Mouse (Mus musculus) intestine, postnatal 0 days (tissue): ENCODE results near the gene Sdhb. TPM values are rescaled to one million over a fixed set of nuclear protein-coding genes. Genes with fewer than 3 reads are reported as not detected.

ENCODE experiments used
- ATAC-seq: fragments of 200-750 bp; cut with Nextera tagmentation; 2 replicates; pipeline ENCODE4 v1.8.0; 2017; ENCODE audit warnings: mild to moderate bottlenecking, moderate TSS enrichment, moderate library complexity
- H3K27ac ChIP-seq: fragments of 300-500 bp; sonication (generic); 2 replicates; pipeline ENCODE4 v1.5.1; 2014; ENCODE audit warnings: mild to moderate bottlenecking, low read depth, low read length, moderate library complexity
- H3K27me3 ChIP-seq: fragments of 300-500 bp; sonication (generic); replicated peaks from 2 replicates; pipeline ENCODE4 v1.6.1; 2014; ENCODE audit warnings: low read length, mixed read lengths; ENCODE audit not compliant: control insufficient read depth, insufficient read depth
- H3K36me3 ChIP-seq: fragments of 300-500 bp; sonication (generic); 2 replicates; pipeline ENCODE4 v1.6.1; 2014; ENCODE audit warnings: mild to moderate bottlenecking, moderate library complexity; ENCODE audit not compliant: control insufficient read depth, insufficient read depth
- H3K4me1 ChIP-seq: fragments of 300-500 bp; sonication (generic); replicated peaks from 2 replicates; pipeline ENCODE4 v1.6.1; 2014; ENCODE audit warnings: antibody characterized with exemption, low read length, mixed read lengths; ENCODE audit not compliant: control insufficient read depth, insufficient read depth
- H3K4me2 ChIP-seq: fragments of 300-500 bp; sonication (generic); replicated peaks from 2 replicates; pipeline ENCODE4 v1.6.1; 2014; ENCODE audit warnings: low read depth, mild to moderate bottlenecking, moderate library complexity
- H3K4me3 ChIP-seq: fragments of 300-500 bp; sonication (generic); 2 replicates; pipeline ENCODE4 v1.5.1; 2014; ENCODE audit warnings: low read depth, low read length
- H3K9ac ChIP-seq: fragments of 300-500 bp; sonication (generic); 2 replicates; pipeline ENCODE4 v1.6.1; 2014; ENCODE audit warnings: mild to moderate bottlenecking, low read depth, low read length
- H3K9me3 ChIP-seq: fragments of 300-500 bp; sonication (generic); 2 replicates; pipeline ENCODE4 v1.6.1; 2016; ENCODE audit warnings: mixed run types; ENCODE audit not compliant: control insufficient read depth
- CTCF ChIP-seq: sonication (generic); IDR thresholded peaks from 2 replicates; pipeline ENCODE4 v1.5.1; 2016; ENCODE audit warnings: low read depth, mild to moderate bottlenecking, control low read depth, antibody characterized with exemption, moderate library complexity
- WGBS: fragments of 180-500 bp; shearing (Covaris S2); extraction: QIAGEN DNeasy Blood & Tissue Kit; methylation state at CpG from one replicate; pipeline ENCODE4 v1.1.7; 2014; 5-methylcytosine and 5-hydroxymethylcytosine counted together
- polyA plus RNA-seq: library from polyadenylated mRNA; unstranded; fragments of >200 nt; fragmentation: Nextera tagmentation; extraction: Ambion mirVana; gene quantifications from 2 replicates; pipeline ENCODE4 v1.2.1, GENCODE M21; 2015

The Sdhb gene
- polyA plus RNA-seq, 1 experiment from 2014 or later: 627 TPM

DNA sequence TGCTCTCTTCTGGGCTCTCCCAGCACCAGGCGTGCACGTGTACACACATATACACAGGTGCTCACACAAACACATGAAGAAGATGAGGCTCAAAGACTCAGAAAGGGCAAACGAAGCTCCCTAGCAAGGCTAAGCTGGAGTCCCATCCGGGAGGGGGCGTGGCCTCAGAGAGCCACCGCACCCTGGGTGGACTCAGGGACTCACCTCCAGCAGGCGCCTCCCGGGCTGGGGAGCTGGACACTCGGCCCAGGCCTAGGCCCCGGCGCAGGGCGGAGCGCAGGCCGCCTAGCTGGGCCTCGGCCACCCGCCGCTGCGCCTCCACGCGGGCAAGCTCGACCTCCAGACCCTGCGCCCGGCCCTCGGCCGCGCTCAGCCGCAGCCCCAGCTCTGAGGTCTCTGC lies 64.0 kb downstream of the Sdhb start:
- H3K27ac ChIP-seq: no peak overlapping the region
- TF ChIP-seq CTCF: no peak
- H3K4me3 ChIP-seq: no peak overlapping the region
- H3K9me3 ChIP-seq: no peaks in the 10 kb centered on the region
- no peaks in the 10 kb centered on the region for H3K27me3 ChIP-seq
- peaks cover 11% of the 10 kb centered on the region; the same call in 1 of the 2 replicates for H3K36me3 ChIP-seq
- 0 out of 2 replicates have a peak, but pooled peaks have one; percentile 13 for ATAC-seq
- no peak overlapping the region for H3K9ac ChIP-seq
- H3K4me1 ChIP-seq: no peaks in the 10 kb centered on the region
- H3K4me2 ChIP-seq: peak overlapping the region; percentile 28; the same call in 1 of the 2 replicates
- WGBS: 77% methylated on average over 25 of the region's 27 CpGs

Other genes starting within 250 kb of the Sdhb start
- gene Padi6, start 218.6 kb upstream of the Sdhb start, polyA plus RNA-seq: not detected in 2 replicates
- gene Padi4, start 187.0 kb upstream of the Sdhb start, polyA plus RNA-seq: 5.4 and 5.5 TPM in 2 replicates
- gene Padi3, start 150.6 kb upstream of the Sdhb start, polyA plus RNA-seq: 0.83 and 0.85 TPM in 2 replicates
- gene Padi1, start 115.4 kb upstream of the Sdhb start, polyA plus RNA-seq: 0.37 and 0.47 TPM in 2 replicates
- 1.1 and 1.2 TPM in 2 replicates for gene Padi2, start 54.9 kb upstream of the Sdhb start, polyA plus RNA-seq
- gene Atp13a2, start 25.7 kb downstream of the Sdhb start, polyA plus RNA-seq: 10.9 and 11.7 TPM in 2 replicates
- 117 and 138 TPM in 2 replicates for gene Mfap2, start 49.2 kb downstream of the Sdhb start, polyA plus RNA-seq
- 1.3 and 1.5 TPM in 2 replicates for gene Crocc, start 99.3 kb downstream of the Sdhb start, polyA plus RNA-seq
- 103 TPM in 2 replicates for gene Necap2, start 117.2 kb downstream of the Sdhb start, polyA plus RNA-seq
- 0.12 and 0.33 TPM in 2 replicates for gene Spata21, start 127.1 kb downstream of the Sdhb start, polyA plus RNA-seq
- 35.0 TPM in 2 replicates for gene Szrd1, start 178.6 kb downstream of the Sdhb start, polyA plus RNA-seq
- gene Fbxo42, start 186.7 kb downstream of the Sdhb start, polyA plus RNA-seq: 11.6 and 14.3 TPM in 2 replicates